Mouse (Mus musculus) neural tube, embryonic 12.5 days (tissue): ENCODE data around the gene Lmod1. TPM values are rescaled to one million over a fixed set of nuclear protein-coding genes. Genes with fewer than 3 reads are reported as not detected.

Source experiments
- polyA plus RNA-seq: library from polyadenylated mRNA; unstranded; fragments of >200 nt; fragmentation: Nextera tagmentation; extraction: Ambion mirVana; gene quantifications from 2 replicates; pipeline ENCODE4 v1.2.1, GENCODE M21; 2016

Lmod1 gene
- polyA plus RNA-seq, 1 experiment from 2014 or later: 0.37 TPM

Other genes with a start within 250 kb of the Lmod1 start
- 0.96 and 1.1 TPM in 2 replicates for gene Lgr6, start 219.5 kb upstream of the Lmod1 start, polyA plus RNA-seq
- gene Ptpn7, start 192.1 kb upstream of the Lmod1 start, polyA plus RNA-seq: 1.1 and 1.2 TPM in 2 replicates
- gene Arl8a, start 178.0 kb upstream of the Lmod1 start, polyA plus RNA-seq: 185 and 197 TPM in 2 replicates
- 0.11 and 0.16 TPM in 2 replicates for gene Gpr37l1, start 157.1 kb upstream of the Lmod1 start, polyA plus RNA-seq
- 0.60 and 0.89 TPM in 2 replicates for gene Elf3, start 66.2 kb upstream of the Lmod1 start, polyA plus RNA-seq
- gene Rnpep, start 40.7 kb upstream of the Lmod1 start, polyA plus RNA-seq: 102 and 106 TPM in 2 replicates
- gene Timm17a, start 11.0 kb upstream of the Lmod1 start, polyA plus RNA-seq: 158 and 172 TPM in 2 replicates
- gene Shisa4, start 50.4 kb downstream of the Lmod1 start, polyA plus RNA-seq: 72.1 and 75.5 TPM in 2 replicates
- 159 and 167 TPM in 2 replicates for gene Ipo9, start 105.7 kb downstream of the Lmod1 start, polyA plus RNA-seq